Mouse (Mus musculus) spleen, embryonic (tissue): ENCODE data around the gene Bub1b.
"Not testable (repeated sequence)": the region's sequence is repeated elsewhere in the genome, so short reads cannot be mapped to it uniquely, and the experiment has no call there.

Experiments
- CTCF ChIA-PET: fragments of 350-600 bp; sonication (Branson Sonifier 250); formaldehyde crosslinking; loops from one replicate; lab custom pipeline; 2022; lab: Charles Lee

Gene Bub1b

DNA sequence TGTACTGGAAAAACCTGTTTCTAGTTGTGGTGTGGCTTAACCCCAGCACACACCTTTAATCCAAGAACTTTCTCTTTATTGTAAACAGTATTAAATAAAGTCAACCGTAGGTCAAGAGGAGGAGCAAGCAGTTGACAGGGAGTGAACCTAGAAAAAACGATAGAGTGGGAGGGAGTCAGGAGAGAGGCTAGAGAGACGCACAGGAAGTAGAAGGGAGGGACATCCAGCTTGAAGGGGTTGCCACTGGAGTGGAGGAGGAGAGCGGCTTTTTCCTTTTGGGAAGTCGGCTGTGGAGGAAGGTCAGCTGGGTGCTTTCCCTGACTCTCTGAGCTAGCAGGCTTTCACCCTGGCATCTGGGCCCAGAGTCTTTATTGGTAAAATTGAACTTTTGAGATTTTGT lies 9.0 kb downstream of the Bub1b start:
- CTCF ChIA-PET = no interaction called here

DNA sequence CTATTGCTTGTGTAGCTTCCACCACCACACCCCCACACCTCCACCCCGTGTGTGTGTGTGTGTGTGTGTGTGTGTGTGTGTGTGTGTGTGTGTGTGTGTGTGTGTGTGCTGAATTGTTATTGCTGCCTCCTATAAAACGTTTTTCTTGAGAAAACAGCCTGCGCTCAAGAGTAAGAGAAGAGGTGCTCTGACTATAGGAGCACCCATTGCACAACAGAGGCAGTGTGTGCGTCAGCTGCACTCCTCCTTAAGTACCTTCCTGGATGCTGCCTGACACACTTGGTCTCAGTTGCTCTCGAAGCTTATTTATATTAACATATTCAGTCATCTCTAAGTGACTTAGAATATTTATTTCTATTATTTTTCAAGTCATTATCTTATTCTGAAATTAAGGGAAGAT lies 20.0 kb downstream of the Bub1b start:
- CTCF ChIA-PET = interaction anchor here (0.7 kb wide), 2 partner anchors 43 to 87 kb away, joined by 3 to 8 read pairs; no protein-coding TSS in a partner anchor

DNA sequence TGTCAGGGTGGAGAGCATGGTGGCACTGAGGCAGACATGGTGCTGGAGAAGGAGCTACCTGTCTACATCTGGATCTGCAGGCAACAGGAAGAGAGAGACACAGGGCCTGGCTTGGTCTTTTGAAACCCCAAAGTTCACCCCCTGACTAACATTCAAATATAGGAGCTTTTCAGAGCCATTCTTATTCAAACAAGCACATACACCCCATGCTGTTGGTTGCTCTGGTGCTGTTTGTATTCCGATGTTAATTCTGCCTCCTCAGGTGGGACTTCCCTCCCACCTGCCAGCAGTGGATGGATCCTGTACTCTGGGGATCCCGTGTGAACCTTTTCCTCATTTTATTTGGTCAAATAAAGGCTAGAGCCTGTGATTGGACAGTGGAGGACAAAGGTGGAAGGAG lies 22.1 kb downstream of the Bub1b start:
- CTCF ChIA-PET = interaction anchor here (0.6 kb wide), 1 partner anchor 132 kb away, joined by 3 read pairs; no protein-coding TSS in a partner anchor

DNA sequence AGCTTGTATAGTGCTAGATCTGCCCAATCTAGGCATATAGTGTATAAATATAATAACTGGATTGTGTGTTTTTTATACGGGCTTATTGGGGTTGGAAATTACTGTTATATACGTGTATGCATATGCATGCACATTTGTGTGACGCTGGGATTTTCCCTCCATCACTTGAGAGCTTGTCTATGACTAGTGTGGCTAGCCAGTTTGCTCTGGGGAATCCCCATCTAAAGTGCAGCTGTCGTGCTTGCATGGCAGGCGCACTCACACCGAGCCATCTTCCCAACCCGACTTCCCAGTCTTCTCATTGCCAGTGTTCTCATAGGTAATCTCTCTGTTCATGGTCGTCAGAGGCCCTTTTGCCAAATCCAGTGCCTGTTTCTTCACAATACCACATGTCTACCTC lies 22.6 kb downstream of the Bub1b start:
- CTCF ChIA-PET = interaction anchor here (0.6 to 0.7 kb wide), 2 partner anchors 130 to 132 kb away, joined by 3 to 4 read pairs; no protein-coding TSS in a partner anchor

DNA sequence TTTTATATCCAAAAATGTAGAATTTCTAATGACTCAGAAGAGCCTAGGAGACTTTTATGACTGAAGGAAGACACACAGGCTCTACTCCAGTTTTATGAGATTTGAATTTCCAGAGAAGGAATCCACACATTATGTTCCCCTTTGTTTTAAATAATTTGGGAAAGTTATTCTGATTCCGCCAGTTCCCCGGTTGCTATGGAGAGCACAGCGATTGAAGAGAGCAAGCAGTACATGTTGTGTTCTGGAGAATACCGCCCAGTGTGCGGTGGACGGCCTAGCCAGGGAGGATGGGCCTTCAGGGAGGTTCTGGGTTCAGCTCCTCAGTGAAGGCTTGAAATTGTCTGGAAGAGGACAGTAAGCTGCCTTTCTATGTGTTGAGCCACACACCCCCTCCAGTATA lies 31.3 kb downstream of the Bub1b start:
- CTCF ChIA-PET = no interaction called here

DNA sequence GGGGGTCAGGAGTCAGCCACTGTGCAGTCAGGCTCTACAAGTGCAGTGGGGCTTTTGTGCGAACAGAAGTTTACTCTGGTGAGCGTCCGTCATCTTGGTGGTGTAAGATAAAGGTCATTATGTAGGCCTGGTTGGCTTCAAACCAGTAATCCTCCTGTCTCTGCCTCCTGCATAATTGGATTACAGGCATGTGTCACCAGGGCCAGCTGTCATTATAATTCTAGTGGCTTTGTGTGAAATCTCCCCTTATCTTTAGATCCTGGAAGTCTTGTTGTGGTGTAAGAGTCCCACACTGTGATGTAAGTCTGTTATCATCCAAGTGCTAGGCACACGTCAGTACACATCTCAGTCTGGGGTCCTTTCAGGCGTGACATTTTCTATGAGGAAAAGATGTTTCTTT lies 35.4 kb downstream of the Bub1b start:
- CTCF ChIA-PET = no interaction called here

DNA sequence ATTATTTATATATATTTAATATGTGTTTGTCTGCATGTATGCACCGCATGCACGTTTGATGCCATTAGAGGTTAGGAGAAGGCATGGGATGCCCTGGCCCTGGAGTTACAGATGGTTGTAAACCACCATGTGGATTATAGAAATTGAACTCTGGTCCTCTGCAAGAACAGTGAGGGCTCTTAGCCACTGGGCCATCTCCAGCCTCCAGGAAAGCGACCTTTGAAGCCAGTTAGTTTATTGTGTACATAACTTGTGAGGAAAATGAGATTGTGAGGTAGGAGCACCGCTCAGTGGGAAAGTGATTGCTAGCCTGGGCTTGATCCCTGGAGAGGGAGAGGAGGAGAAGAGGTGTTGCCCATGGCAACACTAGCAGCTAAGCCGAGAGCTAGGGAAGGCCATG lies 39.2 kb downstream of the Bub1b start:
- CTCF ChIA-PET = interaction anchor here (1.2 kb wide), 1 partner anchor 149 kb away, joined by 5 read pairs; no protein-coding TSS in a partner anchor

DNA sequence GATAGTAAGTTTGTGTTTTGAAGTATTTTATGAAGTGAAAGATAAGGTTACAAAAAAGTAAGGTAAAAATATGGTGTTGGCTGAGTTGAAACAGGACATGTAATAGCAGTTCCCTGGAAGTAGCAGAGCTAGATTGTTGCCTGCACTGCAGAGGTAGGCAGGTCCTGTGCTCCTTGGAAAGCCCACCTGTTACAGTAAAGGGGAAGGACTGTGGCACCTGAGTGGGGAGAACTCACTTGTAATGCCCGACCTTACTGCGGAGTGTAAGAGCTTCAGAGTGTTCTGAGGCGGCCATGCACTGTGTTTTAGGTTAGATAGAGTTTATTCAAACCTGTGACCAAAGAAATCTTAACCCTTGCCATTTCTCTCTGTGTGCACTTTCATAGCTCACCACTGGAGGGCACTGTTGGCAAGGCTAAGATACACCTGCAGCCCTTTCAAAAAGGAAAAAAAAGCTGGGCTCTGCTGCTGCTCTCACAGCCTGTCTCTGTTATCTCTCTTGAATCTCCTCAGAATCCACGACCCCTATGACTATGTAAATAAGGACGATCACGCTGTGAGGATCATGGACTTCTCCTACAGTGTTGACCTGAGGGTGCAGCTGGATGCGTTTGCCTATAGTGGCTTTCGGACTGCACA lies 40.0 kb downstream of the Bub1b start:
- CTCF ChIA-PET = interaction anchor here (0.9 to 1.5 kb wide), 3 partner anchors 58 to 150 kb away, joined by 3 to 5 read pairs (median 4); no protein-coding TSS in a partner anchor

DNA sequence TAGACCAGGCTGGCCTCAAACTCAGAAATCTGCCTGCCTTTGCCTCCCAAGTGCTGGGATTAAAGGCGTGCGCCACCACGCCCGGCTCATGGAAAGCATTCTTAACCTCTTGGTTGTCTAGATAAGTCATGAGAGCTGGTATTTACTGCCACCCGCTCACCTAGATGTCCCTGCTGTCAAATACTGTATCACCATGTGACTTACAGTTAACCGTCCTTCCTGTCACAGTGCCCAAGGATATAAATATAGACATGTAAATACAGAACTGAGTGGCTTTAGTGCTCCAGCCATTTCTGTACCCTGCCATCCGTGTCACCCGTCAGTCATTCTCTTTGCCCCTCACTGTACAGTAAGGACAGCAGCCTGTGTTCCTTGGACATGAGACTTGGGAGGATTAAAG lies 40.7 kb downstream of the Bub1b start:
- CTCF ChIA-PET = interaction anchor here (0.9 to 1.5 kb wide), 4 partner anchors 57 to 150 kb away, joined by 3 to 5 read pairs (median 4); no protein-coding TSS in a partner anchor

DNA sequence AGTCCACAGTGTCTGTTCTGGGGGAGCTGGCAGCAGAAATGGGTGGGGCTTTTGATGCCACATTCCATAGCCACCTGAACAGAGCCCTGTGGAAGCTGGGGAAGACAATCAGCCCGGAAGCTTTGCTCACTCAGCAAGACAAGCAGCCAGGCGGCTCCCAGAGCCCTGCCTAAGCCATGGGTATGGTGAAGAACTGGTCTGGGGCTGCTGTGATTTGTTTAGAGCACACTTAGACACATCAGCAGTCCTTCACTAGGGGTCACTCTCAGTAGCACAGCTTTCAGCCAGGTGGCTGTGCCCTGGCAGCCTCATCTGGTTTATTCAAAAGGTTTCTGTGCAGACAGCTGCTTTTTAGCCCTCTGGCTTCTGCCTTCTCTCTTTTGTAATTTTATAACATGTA lies 43.1 kb downstream of the Bub1b start:
- CTCF ChIA-PET = interaction anchor here (0.8 kb wide), 1 partner anchor 54 kb away, joined by 4 read pairs; no protein-coding TSS in a partner anchor

DNA sequence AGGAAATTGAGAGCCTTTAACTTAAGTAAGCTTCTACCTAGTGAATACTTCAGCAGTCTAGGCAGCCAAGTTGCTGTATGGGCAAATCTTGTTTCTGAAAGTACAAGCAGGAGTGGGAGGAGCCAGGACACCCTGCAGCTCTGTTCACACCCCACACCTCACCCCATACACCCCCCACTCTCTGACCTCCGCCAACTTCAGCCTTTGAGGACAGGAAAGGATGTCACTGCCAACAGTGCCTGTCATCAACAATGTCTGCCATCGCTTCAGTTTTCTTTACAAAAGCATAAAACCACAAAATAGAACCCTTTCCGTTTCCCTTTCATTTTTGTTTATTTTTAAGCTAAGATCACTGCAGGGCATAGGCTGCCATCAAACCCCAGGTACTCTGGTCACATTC lies 44.4 kb downstream of the Bub1b start:
- CTCF ChIA-PET = no interaction called here

DNA sequence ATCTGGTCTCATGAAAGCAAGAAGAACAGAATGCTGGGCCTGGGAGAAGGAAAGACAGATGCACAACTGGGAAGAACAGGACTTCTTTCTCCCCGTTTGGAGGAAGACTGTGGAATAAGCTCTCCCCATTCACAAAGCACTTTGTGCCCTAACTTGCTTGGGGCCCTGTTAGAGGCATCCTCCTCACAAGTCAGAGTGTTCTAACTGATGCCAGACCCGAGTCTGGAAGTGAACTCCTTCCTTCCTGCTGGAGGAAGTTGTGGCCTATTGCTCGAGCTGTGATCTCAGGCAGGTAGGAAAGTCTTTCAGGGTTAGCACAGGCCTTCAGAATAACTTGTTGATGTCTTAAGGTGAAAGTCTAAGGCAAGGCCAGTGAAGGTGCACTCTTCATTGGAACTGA lies 44.9 kb downstream of the Bub1b start:
- CTCF ChIA-PET = no interaction called here

DNA sequence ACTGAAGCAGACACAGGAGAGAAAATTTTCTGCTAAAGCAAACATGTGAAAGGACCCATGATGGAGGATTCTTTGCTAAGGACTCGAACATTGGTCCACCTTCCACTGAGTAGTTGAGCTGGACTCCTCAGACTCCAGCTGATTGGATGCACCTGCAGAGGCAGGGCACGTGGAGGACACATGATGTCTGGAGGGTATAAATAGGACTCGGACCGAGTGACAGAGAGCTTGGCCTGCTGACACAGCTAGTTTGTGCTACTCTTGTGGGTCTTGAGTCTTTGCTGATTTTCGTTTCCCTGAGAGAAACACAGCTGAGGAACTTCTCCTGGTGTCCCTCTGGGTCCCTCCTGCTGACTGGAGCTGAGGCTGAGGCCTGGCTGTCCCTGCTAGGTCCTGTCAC lies 48.7 kb downstream of the Bub1b start:
- CTCF ChIA-PET = interaction anchor here (0.9 kb wide), 1 partner anchor 10 kb away, joined by 3 read pairs; no protein-coding TSS in a partner anchor

DNA sequence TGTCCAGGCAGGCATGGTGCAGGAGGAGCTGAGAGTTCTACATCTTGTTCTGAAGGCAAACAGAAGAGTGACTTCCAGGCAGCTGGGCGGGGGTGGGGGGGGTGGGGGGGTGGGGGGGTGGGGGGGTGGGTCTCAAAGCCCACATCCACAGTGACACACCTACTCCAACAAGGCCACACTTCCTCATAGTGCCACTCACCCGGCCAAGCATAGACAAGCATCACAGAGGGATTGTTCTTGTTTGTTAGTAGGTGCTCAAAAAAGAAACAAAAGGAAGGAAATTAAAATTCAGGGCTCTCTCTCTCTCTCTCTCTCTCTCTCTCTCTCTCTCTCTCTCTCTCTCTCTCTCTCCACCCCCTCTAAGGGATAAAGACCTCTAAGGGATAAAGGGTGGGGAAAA lies 52.7 kb downstream of the Bub1b start:
- CTCF ChIA-PET = not testable (repeated sequence)

DNA sequence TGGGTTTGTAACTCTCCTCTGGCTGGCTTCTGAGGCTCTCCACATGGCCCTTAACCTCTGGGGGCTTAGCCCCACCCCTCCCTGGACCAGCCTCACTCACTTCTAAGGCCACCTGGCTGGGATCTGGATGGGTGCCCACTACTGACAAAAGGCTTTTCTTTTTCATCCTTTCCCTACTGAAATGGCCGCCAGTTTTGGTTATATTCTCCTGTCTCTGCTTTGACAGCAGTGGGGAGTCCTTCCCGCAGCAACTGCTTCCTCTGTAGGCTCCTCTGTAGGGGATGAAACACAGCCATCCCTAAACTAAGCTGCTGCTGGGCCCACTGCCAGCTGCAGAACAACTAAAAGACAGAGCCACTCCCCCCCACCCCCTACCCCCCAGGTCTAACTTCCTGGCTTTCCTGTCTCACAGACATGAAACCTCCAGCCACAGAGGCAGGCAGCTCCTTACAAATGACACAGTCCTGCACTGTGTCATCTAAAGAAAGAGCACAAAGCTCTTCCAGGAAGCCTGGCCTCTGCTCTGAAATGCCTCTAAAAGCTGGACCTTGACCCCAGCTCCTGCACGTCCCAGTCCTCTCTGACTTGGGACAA lies 58.8 kb downstream of the Bub1b start:
- CTCF ChIA-PET = interaction anchor here (0.6 to 1.0 kb wide), 2 partner anchors 8 to 55 kb away, joined by 3 to 5 read pairs; no protein-coding TSS in a partner anchor

DNA sequence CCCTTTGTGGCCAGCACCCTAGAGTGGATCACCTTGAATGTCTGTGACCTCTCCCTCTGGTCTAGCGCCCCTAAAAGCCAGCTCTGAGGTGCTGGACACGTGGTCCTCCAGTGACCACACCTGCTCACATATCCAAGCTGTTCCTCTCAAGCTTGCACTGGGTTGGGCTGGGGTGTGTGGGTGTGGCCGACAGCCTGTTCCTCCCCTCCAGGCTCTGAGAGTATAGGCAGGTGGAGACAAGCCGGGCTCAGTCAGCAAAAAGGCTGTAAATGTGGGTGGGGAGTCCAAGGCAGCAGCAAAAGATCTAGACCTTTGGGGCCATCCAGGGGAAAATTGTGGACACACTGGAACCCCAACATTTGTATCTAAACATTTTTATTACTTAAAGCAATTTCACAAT lies 60.4 kb downstream of the Bub1b start:
- CTCF ChIA-PET = no interaction called here

DNA sequence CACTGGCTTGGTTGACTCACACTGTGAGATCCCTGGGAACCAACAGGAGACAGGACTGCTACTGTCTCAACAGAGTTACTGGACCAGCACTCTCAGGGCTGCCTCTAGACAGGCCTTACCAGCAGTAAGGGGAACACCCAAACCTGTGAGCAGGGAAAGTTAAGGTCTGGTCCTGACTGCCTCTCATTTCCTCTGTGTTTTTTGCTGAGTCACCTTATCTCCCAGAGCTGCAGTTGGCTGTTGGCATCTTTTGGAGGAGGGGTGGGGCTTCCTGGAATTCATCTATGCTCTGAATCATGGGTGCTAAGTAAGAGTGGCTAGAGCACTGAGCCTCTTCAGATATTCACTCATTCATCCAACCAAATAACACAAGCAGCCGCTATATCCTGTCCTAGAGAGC lies 61.1 kb downstream of the Bub1b start:
- CTCF ChIA-PET = no interaction called here

DNA sequence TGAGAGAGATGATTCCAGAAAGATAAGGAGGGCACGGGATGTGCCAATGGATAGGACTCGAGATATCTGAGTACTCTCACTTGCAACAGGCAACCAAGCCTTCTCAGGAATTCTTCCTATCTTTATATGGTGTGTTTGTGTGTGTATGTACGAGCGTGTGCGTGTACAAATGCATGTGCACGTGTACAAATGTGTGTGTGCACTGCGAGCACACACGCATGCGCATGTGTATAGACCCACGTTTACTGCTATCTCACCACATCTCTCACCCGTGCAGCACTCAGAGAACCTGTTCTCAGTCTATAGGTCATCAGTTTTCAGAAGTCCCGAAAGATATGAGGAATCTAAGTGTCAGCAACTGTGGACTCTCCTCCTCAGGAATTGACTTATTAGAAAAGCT lies 61.5 kb downstream of the Bub1b start:
- CTCF ChIA-PET = no interaction called here

DNA sequence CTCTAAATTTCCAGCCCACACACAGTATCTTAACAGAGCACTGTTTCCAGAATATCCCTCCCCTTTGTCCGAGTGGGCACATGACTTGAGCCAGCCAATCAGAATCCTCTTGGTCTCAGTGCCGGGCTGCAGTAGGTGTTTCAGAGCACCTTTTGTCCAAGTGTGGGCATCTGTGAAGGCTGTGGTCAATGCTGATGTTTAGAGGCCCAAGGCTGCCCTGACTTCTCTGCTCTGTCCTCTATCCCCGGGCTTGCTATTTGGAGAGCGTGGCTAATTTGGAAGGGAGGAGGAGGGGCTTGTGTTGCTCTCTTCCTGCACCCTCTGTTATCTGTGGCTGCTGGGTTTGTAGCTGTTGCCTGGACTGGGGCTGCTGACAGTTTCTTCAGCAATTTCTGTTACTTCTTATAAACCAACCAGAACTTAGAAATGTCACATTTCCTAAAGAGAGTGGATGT lies 62.0 kb downstream of the Bub1b start:
- CTCF ChIA-PET = no interaction called here

DNA sequence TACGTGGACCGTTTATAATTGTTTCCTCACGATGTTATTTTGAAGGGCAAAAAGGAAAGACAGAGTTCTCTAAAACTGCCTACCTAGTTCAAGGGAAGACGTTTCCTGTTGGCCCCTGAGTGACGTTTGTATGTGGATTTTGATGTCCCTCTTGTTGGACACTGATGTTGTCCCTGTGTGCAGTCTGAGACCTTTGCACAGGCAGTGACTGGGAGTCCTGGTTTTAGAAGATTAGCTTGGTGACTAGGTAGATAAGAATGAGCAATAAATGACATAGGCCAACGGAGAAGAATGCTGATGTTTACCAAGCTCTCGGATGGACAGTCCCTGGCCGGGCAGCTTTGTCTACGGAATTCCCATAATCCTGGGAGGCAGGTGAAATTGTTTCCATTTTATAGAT lies 63.9 kb downstream of the Bub1b start:
- CTCF ChIA-PET = no interaction called here

DNA sequence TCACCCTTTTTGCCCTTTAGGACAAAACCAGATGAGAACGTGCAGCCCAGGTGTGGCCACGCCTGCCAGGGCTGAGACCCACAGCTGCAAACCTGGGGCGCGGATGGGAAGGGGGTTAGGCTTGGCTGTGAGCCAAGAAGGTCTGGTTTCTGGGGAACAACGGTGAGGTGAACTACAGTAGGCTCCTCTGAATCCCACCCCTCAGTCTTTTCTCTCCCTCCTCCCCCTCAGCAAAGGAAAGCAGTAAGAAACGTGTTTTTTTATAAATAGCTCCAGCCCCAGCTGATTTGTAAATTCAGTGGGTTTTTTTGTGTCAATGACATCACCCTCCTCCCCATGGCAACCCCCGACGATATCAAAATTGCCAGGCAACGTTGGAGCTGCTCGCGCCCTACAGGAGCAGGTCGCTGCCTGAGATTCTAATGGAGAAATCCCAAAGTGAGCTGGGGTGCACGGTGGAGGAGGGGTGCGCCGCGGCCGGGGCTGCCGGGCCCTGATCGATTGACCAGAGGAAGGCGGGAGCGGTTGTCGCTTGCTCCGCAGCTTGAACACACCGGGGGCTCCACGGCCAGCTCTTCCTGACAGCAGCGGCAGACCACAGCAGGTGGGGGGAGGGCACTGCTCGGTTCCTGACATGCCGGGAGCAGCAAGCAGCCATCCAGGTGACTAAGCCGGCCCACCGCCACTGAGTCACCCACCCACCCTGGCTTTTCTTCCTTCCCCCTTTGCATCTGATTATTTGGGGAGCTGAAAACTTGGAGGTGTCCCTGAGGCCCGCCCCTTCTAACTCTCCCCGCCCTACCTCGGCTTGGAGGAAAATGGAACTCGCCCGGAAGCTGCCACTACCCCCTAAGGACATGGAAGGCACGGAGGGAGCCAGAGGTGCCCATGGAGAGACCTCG lies 65.1 kb downstream of the Bub1b start, which contains the start of gene Pak6:
Pak6 (plus strand) TSS at position 402 of the 902 bp plus-strand sequence.
- CTCF ChIA-PET = interaction anchor here (0.7 kb wide), 1 partner anchor 233 kb away, joined by 3 read pairs; no protein-coding TSS in a partner anchor
